In the genomic region with DNA sequence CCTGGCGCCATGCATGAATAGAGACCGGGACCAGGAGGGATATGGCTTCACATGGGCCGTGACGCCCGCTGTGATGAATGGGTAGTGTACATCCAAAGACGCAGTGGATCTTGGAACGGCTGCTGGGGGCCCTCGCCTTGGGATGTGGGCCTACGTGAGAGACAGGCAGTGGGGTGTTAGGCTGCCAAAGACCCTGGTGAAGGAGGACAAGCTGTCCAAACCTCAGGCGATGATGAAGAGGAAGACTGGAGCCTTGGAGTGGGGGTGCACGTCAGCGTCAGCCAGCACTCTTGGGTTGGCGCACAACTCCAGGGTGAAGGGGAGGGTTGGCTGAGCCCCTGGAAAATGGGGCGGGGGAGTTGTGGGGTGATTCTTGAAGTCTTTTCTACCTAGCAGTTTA, we compare ENCODE assay signal across 25 mouse cellular contexts. TPM values are rescaled to one million over a fixed set of nuclear protein-coding genes. Genes with fewer than 3 reads are reported as not detected.
A peak's percentile ranks its signal among the peaks of the same experiment; 100 is the strongest.
DNase-seq lines count a peak whose midpoint lies in the region; ATAC-seq lines count a peak whose summit lies in the region.
"Had no signal": no experiment of that assay in that cellular context is flagged by ENCODE, and none has a peak within 500 bp of the region (broad histone marks: within the 10 kb centered on the region; RNA-seq: fewer than 3 reads in every experiment).

No protein-coding gene starts in this region.

- no peak overlapping the region for H3K4me2 ChIP-seq in hindbrain, embryonic 12.5 days (replicated peaks)
- H3K4me2 ChIP-seq in hindbrain, embryonic 14.5 days (replicated peaks) = no peak overlapping the region
- no peak overlapping the region for H3K4me2 ChIP-seq in embryonic facial prominence, embryonic 15.5 days (replicated peaks)
- H3K4me2 ChIP-seq: liver, embryonic 13.5 days had no signal

- H3K4me1 ChIP-seq in hindbrain, embryonic 12.5 days = peaks cover 27% of the 10 kb centered on the region
- H3K4me1 ChIP-seq in hindbrain, embryonic 14.5 days (replicated peaks; ENCODE audit: control insufficient read depth, insufficient read depth, low read length) = 0 out of 2 replicates have a peak, but pooled peaks cover 12% of the 10 kb centered on the region
- H3K4me1 ChIP-seq in embryonic facial prominence, embryonic 10.5 days = peaks cover 38% of the 10 kb centered on the region
- H3K4me1 ChIP-seq in embryonic facial prominence, embryonic 15.5 days = peaks cover 59% of the 10 kb centered on the region

- no peak overlapping the region for H3K9ac ChIP-seq in hindbrain, embryonic 12.5 days
- H3K9ac ChIP-seq in hindbrain, embryonic 14.5 days = no peak overlapping the region
- H3K9ac ChIP-seq in embryonic facial prominence, embryonic 15.5 days = no peak overlapping the region
- H3K9ac ChIP-seq: hindbrain, embryonic 13.5 days; intestine, embryonic 15.5 days; liver, embryonic 13.5 days; stomach, embryonic 15.5 days had no signal

- DNase-seq in hindbrain, embryonic 14.5 days (ENCODE audit: low spot score) = no peak
- DNase-seq in embryonic facial prominence, embryonic 10.5 days (ENCODE audit: low spot score) = no peak
- DNase-seq in lung, postnatal 14 days = peak; percentile 43
- DNase-seq: B cell, adult 2 months; cerebellum, adult 2 months; cerebellum, postnatal 36 days; kidney, adult 9 months; liver, embryonic 13.5 days; thymus, adult 18-20 months; thymus, postnatal 4 days had no signal

- peak overlapping the region; percentile 58; the same call in 1 of the 2 replicates for H3K27ac ChIP-seq in hindbrain, embryonic 12.5 days
- H3K27ac ChIP-seq in hindbrain, embryonic 14.5 days = no peak overlapping the region
- H3K27ac ChIP-seq in embryonic facial prominence, embryonic 10.5 days (replicated peaks) = peak overlapping the region; percentile 5; the same call in 1 of the 2 replicates
- peak overlapping the region; percentile 86 for H3K27ac ChIP-seq in embryonic facial prominence, embryonic 15.5 days (replicated peaks)
- H3K27ac ChIP-seq: gastrocnemius, adult 2 months; intestine, embryonic 15.5 days; liver, embryonic 13.5 days had no signal

- H3K9me3 ChIP-seq in hindbrain, embryonic 12.5 days (replicated peaks) = no peaks in the 10 kb centered on the region
- H3K9me3 ChIP-seq in hindbrain, embryonic 14.5 days (ENCODE audit: control insufficient read depth, low read length) = no peaks in the 10 kb centered on the region
- no peaks in the 10 kb centered on the region for H3K9me3 ChIP-seq in embryonic facial prominence, embryonic 10.5 days
- H3K9me3 ChIP-seq in embryonic facial prominence, embryonic 15.5 days (replicated peaks) = no peaks in the 10 kb centered on the region
- H3K9me3 ChIP-seq: hindbrain, embryonic 13.5 days; intestine, embryonic 15.5 days; liver, embryonic 13.5 days; stomach, embryonic 15.5 days had no signal

- H3K27me3 ChIP-seq in hindbrain, embryonic 12.5 days = peaks cover 4% of the 10 kb centered on the region; the same call in 1 of the 2 replicates
- no peaks in the 10 kb centered on the region for H3K27me3 ChIP-seq in hindbrain, embryonic 14.5 days (ENCODE audit: control insufficient read depth, insufficient read depth, low read length)
- H3K27me3 ChIP-seq in embryonic facial prominence, embryonic 10.5 days (replicated peaks; ENCODE audit: low read depth, poor library complexity, severe bottlenecking) = no peaks in the 10 kb centered on the region; the same call in 1 of the 2 replicates
- no peaks in the 10 kb centered on the region for H3K27me3 ChIP-seq in embryonic facial prominence, embryonic 15.5 days
- H3K27me3 ChIP-seq: hindbrain, embryonic 13.5 days; intestine, embryonic 15.5 days; stomach, embryonic 15.5 days had no signal

- 90% methylated on average over 14 of the region's 14 CpGs for WGBS in hindbrain, embryonic 12.5 days
- 83% methylated on average over 14 of the region's 14 CpGs for WGBS in hindbrain, embryonic 14.5 days
- 95% methylated on average over 14 of the region's 14 CpGs for WGBS in embryonic facial prominence, embryonic 10.5 days
- WGBS in embryonic facial prominence, embryonic 15.5 days = 78% methylated on average over 14 of the region's 14 CpGs

- no peak overlapping the region for H3K4me3 ChIP-seq in hindbrain, embryonic 12.5 days
- H3K4me3 ChIP-seq in hindbrain, embryonic 14.5 days (replicated peaks; ENCODE audit: low read length) = no peak overlapping the region
- no peak overlapping the region for H3K4me3 ChIP-seq in embryonic facial prominence, embryonic 10.5 days
- no peak overlapping the region for H3K4me3 ChIP-seq in embryonic facial prominence, embryonic 15.5 days (replicated peaks)
- H3K4me3 ChIP-seq: gastrocnemius, adult 2 months; hindbrain, embryonic 13.5 days; intestine, embryonic 15.5 days; liver, embryonic 13.5 days; stomach, embryonic 15.5 days had no signal

- no peak for ATAC-seq in hindbrain, embryonic 12.5 days (ENCODE audit: low FRiP score)
- ATAC-seq in hindbrain, embryonic 14.5 days (ENCODE audit: low FRiP score) = no peak
- peak; percentile 34; the same call in 1 of the 2 replicates for ATAC-seq in embryonic facial prominence, embryonic 15.5 days (ENCODE audit: insufficient number of reproducible peaks, low FRiP score, low TSS enrichment, low read depth)
- ATAC-seq in inflammation-experienced regulatory T-cells, adult 6 months = no peak
- no peak for ATAC-seq in erythroid progenitor cell, adult 5-6 weeks (replicated peaks; ENCODE audit: low FRiP score, poor library complexity, severe bottlenecking)

- no peaks in the 10 kb centered on the region for H3K36me3 ChIP-seq in hindbrain, embryonic 12.5 days
- H3K36me3 ChIP-seq in hindbrain, embryonic 14.5 days (replicated peaks; ENCODE audit: control insufficient read depth, insufficient read depth) = no peaks in the 10 kb centered on the region
- no peaks in the 10 kb centered on the region for H3K36me3 ChIP-seq in embryonic facial prominence, embryonic 10.5 days (replicated peaks)
- H3K36me3 ChIP-seq in embryonic facial prominence, embryonic 15.5 days = no peaks in the 10 kb centered on the region
- H3K36me3 ChIP-seq: hindbrain, embryonic 13.5 days; intestine, embryonic 15.5 days; liver, embryonic 13.5 days; stomach, embryonic 15.5 days had no signal

RNA-seq across cellular contexts. Expression of a gene that starts 3.5 kb away (rescaled TPM):
- 0.30 TPM in 1 of 2 replicates, not detected in the other for polyA plus RNA-seq in hindbrain, embryonic 12.5 days (2016; fragmentation: Nextera tagmentation; extraction: Ambion mirVana)
- not detected in 2 replicates for polyA plus RNA-seq in hindbrain, embryonic 14.5 days (2014; fragmentation: Nextera tagmentation; extraction: Ambion mirVana)
- not detected in 2 replicates for polyA plus RNA-seq in embryonic facial prominence, embryonic 10.5 days (2016; fragmentation: Nextera tagmentation; extraction: Ambion mirVana)
- polyA plus RNA-seq in embryonic facial prominence, embryonic 15.5 days (2015; fragmentation: Nextera tagmentation; extraction: Ambion mirVana) = 3.9 and 4.5 TPM in 2 replicates
- not detected for polyA plus RNA-seq in inflammation-experienced regulatory T-cells, adult 6 months (2017; shearing (Covaris generic))
- total RNA-seq in erythroid progenitor cell, adult 5-6 weeks (2015; ENCODE audit: low replicate concordance) = not detected in 2 replicates
- not detected in 2 replicates for total RNA-seq in erythroid progenitor cell, adult 5-6 weeks (2017; ENCODE audit: low replicate concordance)
- total RNA-seq: adrenal gland, postnatal 4 days; gastrocnemius, adult 2 months; granulocyte monocyte progenitor cell, adult 5-6 weeks; heart, postnatal 10 days; left cerebral cortex, adult 18-20 months; left cerebral cortex, postnatal 36 days; megakaryocyte progenitor cell, adult 5-6 weeks had no signal
- polyA plus RNA-seq: cerebellum, adult 2 months; hindbrain, embryonic 13.5 days; liver, embryonic 13.5 days; midbrain, embryonic 14.5 days had no signal

RNA-seq across cellular contexts. Expression of a gene that starts 10.5 kb away (rescaled TPM):
- 1.9 and 3.6 TPM in 2 replicates for polyA plus RNA-seq in hindbrain, embryonic 12.5 days (2016; fragmentation: Nextera tagmentation; extraction: Ambion mirVana)
- polyA plus RNA-seq in hindbrain, embryonic 14.5 days (2014; fragmentation: Nextera tagmentation; extraction: Ambion mirVana) = 1.0 TPM in 1 of 2 replicates, not detected in the other
- polyA plus RNA-seq in embryonic facial prominence, embryonic 10.5 days (2016; fragmentation: Nextera tagmentation; extraction: Ambion mirVana) = 1.7 and 2.5 TPM in 2 replicates
- 169 and 228 TPM in 2 replicates for polyA plus RNA-seq in embryonic facial prominence, embryonic 15.5 days (2015; fragmentation: Nextera tagmentation; extraction: Ambion mirVana)
- not detected for polyA plus RNA-seq in inflammation-experienced regulatory T-cells, adult 6 months (2017; shearing (Covaris generic))
- not detected in 2 replicates for total RNA-seq in erythroid progenitor cell, adult 5-6 weeks (2015; ENCODE audit: low replicate concordance)
- not detected in 2 replicates for total RNA-seq in erythroid progenitor cell, adult 5-6 weeks (2017; ENCODE audit: low replicate concordance)
- polyA plus RNA-seq: midbrain, embryonic 14.5 days had no signal

RNA-seq across cellular contexts. Expression of a gene that starts 29.5 kb away (rescaled TPM):
- 9.6 and 14.4 TPM in 2 replicates for polyA plus RNA-seq in hindbrain, embryonic 12.5 days (2016; fragmentation: Nextera tagmentation; extraction: Ambion mirVana)
- 4.8 and 8.2 TPM in 2 replicates for polyA plus RNA-seq in hindbrain, embryonic 14.5 days (2014; fragmentation: Nextera tagmentation; extraction: Ambion mirVana)
- polyA plus RNA-seq in embryonic facial prominence, embryonic 10.5 days (2016; fragmentation: Nextera tagmentation; extraction: Ambion mirVana) = 20.9 and 21.4 TPM in 2 replicates
- 49.3 and 58.9 TPM in 2 replicates for polyA plus RNA-seq in embryonic facial prominence, embryonic 15.5 days (2015; fragmentation: Nextera tagmentation; extraction: Ambion mirVana)
- 1,000 to 10,000 TPM; 1,183 to 1,943 (median 1,210) TPM for polyA plus RNA-seq in inflammation-experienced regulatory T-cells, adult 6 months (2017; shearing (Covaris generic))
- 88.0 and 115 TPM in 2 replicates for total RNA-seq in erythroid progenitor cell, adult 5-6 weeks (2015; ENCODE audit: low replicate concordance)
- 64.5 and 76.5 TPM in 2 replicates for total RNA-seq in erythroid progenitor cell, adult 5-6 weeks (2017; ENCODE audit: low replicate concordance)

RNA-seq across cellular contexts. Expression of a gene that starts 43.3 kb away (rescaled TPM):
- 213 and 215 TPM in 2 replicates for polyA plus RNA-seq in hindbrain, embryonic 12.5 days (2016; fragmentation: Nextera tagmentation; extraction: Ambion mirVana)
- polyA plus RNA-seq in hindbrain, embryonic 14.5 days (2014; fragmentation: Nextera tagmentation; extraction: Ambion mirVana) = 313 and 325 TPM in 2 replicates
- 151 and 158 TPM in 2 replicates for polyA plus RNA-seq in embryonic facial prominence, embryonic 10.5 days (2016; fragmentation: Nextera tagmentation; extraction: Ambion mirVana)
- polyA plus RNA-seq in embryonic facial prominence, embryonic 15.5 days (2015; fragmentation: Nextera tagmentation; extraction: Ambion mirVana) = 374 and 387 TPM in 2 replicates
- polyA plus RNA-seq in inflammation-experienced regulatory T-cells, adult 6 months (2017; shearing (Covaris generic)) = 100 to 1,000 TPM; 259 to 561 (median 285) TPM
- total RNA-seq in erythroid progenitor cell, adult 5-6 weeks (2015; ENCODE audit: low replicate concordance) = 207 and 227 TPM in 2 replicates
- 161 and 184 TPM in 2 replicates for total RNA-seq in erythroid progenitor cell, adult 5-6 weeks (2017; ENCODE audit: low replicate concordance)

RNA-seq across cellular contexts. Expression of a gene that starts 48.6 kb away (rescaled TPM):
- polyA plus RNA-seq in hindbrain, embryonic 12.5 days (2016; fragmentation: Nextera tagmentation; extraction: Ambion mirVana) = not detected in 2 replicates
- polyA plus RNA-seq in hindbrain, embryonic 14.5 days (2014; fragmentation: Nextera tagmentation; extraction: Ambion mirVana) = not detected in 2 replicates
- not detected in 2 replicates for polyA plus RNA-seq in embryonic facial prominence, embryonic 10.5 days (2016; fragmentation: Nextera tagmentation; extraction: Ambion mirVana)
- polyA plus RNA-seq in embryonic facial prominence, embryonic 15.5 days (2015; fragmentation: Nextera tagmentation; extraction: Ambion mirVana) = not detected in 2 replicates
- 1 to 10 TPM in 1 of 3 experiments, under 1 TPM in 1, not detected in 1; 0.63 to 1.9 TPM for polyA plus RNA-seq in inflammation-experienced regulatory T-cells, adult 6 months (2017; shearing (Covaris generic))
- not detected in 2 replicates for total RNA-seq in erythroid progenitor cell, adult 5-6 weeks (2015; ENCODE audit: low replicate concordance)
- 143 and 216 TPM in 2 replicates for total RNA-seq in erythroid progenitor cell, adult 5-6 weeks (2017; ENCODE audit: low replicate concordance)
- polyA plus RNA-seq: liver, embryonic 13.5 days had no signal

Comparison
In these comparisons a context has a peak if more than half of its experiments do, and no peak if none do; other contexts are left out.
1. RNA of a gene that starts 10.5 kb away (polyA plus RNA-seq): 169 to 228 TPM in embryonic facial prominence, embryonic 15.5 days; 1.9 to 3.6 TPM in hindbrain, embryonic 12.5 days, 1.7 to 2.5 TPM in embryonic facial prominence, embryonic 10.5 days, 1.0 TPM in hindbrain, embryonic 14.5 days and not detected in inflammation-experienced regulatory T-cells, adult 6 months; every median in the first group is over 10 times any median in the second.
2. RNA of a gene that starts 29.5 kb away (polyA plus RNA-seq): 1,183 to 1,943 TPM in inflammation-experienced regulatory T-cells, adult 6 months; 49.3 to 58.9 TPM in embryonic facial prominence, embryonic 15.5 days, 20.9 to 21.4 TPM in embryonic facial prominence, embryonic 10.5 days, 9.6 to 14.4 TPM in hindbrain, embryonic 12.5 days and 4.8 to 8.2 TPM in hindbrain, embryonic 14.5 days; every median in the first group is over 10 times any median in the second.